In the genomic region with DNA sequence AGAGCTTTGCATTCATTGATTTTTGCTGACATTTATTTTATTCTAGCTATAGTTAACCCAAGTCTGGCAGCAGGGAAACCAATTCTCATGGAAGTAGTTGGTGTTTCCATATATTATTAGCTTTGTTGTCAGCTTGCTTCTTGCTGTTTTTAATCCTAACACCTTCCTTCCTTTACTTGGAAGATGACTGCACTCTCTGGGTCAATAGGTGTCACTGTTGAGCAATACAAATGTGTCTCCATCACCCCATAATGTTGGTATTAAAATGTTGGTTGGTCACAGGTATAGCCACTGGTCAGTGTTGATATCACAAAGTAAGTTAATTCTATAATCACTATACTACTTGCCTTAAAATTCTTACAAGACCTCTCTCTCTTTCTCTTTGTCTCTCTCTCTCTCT, we compare ENCODE assay signal across 9 mouse cellular contexts.
A peak's percentile ranks its signal among the peaks of the same experiment; 100 is the strongest.
DNase-seq lines count a peak whose midpoint lies in the region; ATAC-seq and TF ChIP-seq lines count a peak whose summit lies in the region.
"Had no signal": no experiment of that assay in that cellular context is flagged by ENCODE, and none has a peak within 500 bp of the region (broad histone marks: within the 10 kb centered on the region; RNA-seq: fewer than 3 reads in every experiment).

No protein-coding gene starts in this region.

- no peaks in the 10 kb centered on the region for H3K4me1 ChIP-seq in intestine, postnatal 0 days (replicated peaks; ENCODE audit: control insufficient read depth, insufficient read depth, low read length)
- H3K4me1 ChIP-seq in intestine, embryonic 15.5 days (replicated peaks), result no peaks in the 10 kb centered on the region
- H3K4me1 ChIP-seq: midbrain, embryonic 12.5 days had no signal

- no peaks in the 10 kb centered on the region for H3K9me3 ChIP-seq in intestine, postnatal 0 days (ENCODE audit: control insufficient read depth)
- H3K9me3 ChIP-seq in intestine, embryonic 15.5 days, result no peaks in the 10 kb centered on the region
- H3K9me3 ChIP-seq: midbrain, embryonic 12.5 days had no signal

- no peak overlapping the region for H3K4me3 ChIP-seq in intestine, postnatal 0 days (ENCODE audit: low read depth, low read length)
- no peak overlapping the region for H3K4me3 ChIP-seq in intestine, embryonic 15.5 days (replicated peaks)
- H3K4me3 ChIP-seq: midbrain, embryonic 12.5 days had no signal

- TF ChIP-seq CTCF in intestine, postnatal 0 days (IDR thresholded peaks at IDR 0.05; ENCODE audit: low read depth), result peak; percentile 74

- H3K27me3 ChIP-seq in intestine, postnatal 0 days (replicated peaks; ENCODE audit: control insufficient read depth, insufficient read depth, low read length), result no peaks in the 10 kb centered on the region
- H3K27me3 ChIP-seq in intestine, embryonic 15.5 days (replicated peaks), result no peaks in the 10 kb centered on the region
- H3K27me3 ChIP-seq: midbrain, embryonic 12.5 days had no signal

- no peak overlapping the region for H3K9ac ChIP-seq in intestine, postnatal 0 days (ENCODE audit: low read depth, low read length)
- no peak overlapping the region for H3K9ac ChIP-seq in intestine, embryonic 15.5 days
- H3K9ac ChIP-seq: midbrain, embryonic 12.5 days had no signal

- DNase-seq in spleen, postnatal 36 days (ENCODE audit: low spot score in 2 of 2), result peak; percentile 16 to 32
- DNase-seq in spleen, adult 18-20 months, result no peak
- DNase-seq in WW6 (ENCODE audit: low read depth, low spot score), result peak; percentile 7
- DNase-seq in retina, embryonic 14.5 days (ENCODE audit: low spot score), result peak; percentile 13
- no peak for DNase-seq in gastrocnemius, postnatal 10 days
- no peak for DNase-seq in urinary bladder, adult 18-20 months (ENCODE audit: low spot score in 2 of 2)

- no peak for ATAC-seq in intestine, postnatal 0 days
- ATAC-seq in intestine, embryonic 15.5 days, result no peak

- H3K36me3 ChIP-seq in intestine, postnatal 0 days (ENCODE audit: control insufficient read depth, insufficient read depth), result no peaks in the 10 kb centered on the region
- H3K36me3 ChIP-seq in intestine, embryonic 15.5 days, result no peaks in the 10 kb centered on the region
- H3K36me3 ChIP-seq: midbrain, embryonic 12.5 days had no signal

- H3K27ac ChIP-seq in intestine, postnatal 0 days (ENCODE audit: low read depth, low read length), result no peak overlapping the region
- no peak overlapping the region for H3K27ac ChIP-seq in intestine, embryonic 15.5 days
- H3K27ac ChIP-seq: midbrain, embryonic 12.5 days had no signal

- H3K4me2 ChIP-seq in intestine, postnatal 0 days (replicated peaks; ENCODE audit: low read depth), result no peak overlapping the region
- H3K4me2 ChIP-seq in intestine, embryonic 15.5 days (replicated peaks), result no peak overlapping the region
- H3K4me2 ChIP-seq: midbrain, embryonic 12.5 days had no signal

Comparison
In these comparisons a context has a peak if more than half of its experiments do, and no peak if none do; other contexts are left out.
1. DNase-seq: peak in spleen, postnatal 36 days (2 of 2), WW6 (single experiment) and retina, embryonic 14.5 days (single experiment); none in spleen, adult 18-20 months (0 of 2), gastrocnemius, postnatal 10 days (single experiment) and urinary bladder, adult 18-20 months (0 of 2).